Mouse (Mus musculus) heart, embryonic 12.5 days (tissue): Measurements from ENCODE around the gene Gpatch3. TPM values are rescaled to one million over a fixed set of nuclear protein-coding genes. Genes with fewer than 3 reads are reported as not detected.

Source experiments
- ATAC-seq: fragments of 200-750 bp; cut with Nextera tagmentation; 2 replicates; pipeline ENCODE4 v1.8.0; 2017; ENCODE audit warnings: moderate TSS enrichment, moderate library complexity; ENCODE audit not compliant: insufficient number of reproducible peaks, low FRiP score
- H3K27ac ChIP-seq: fragments of 300-500 bp; sonication (generic); 2 replicates; pipeline ENCODE4 v1.5.1; 2016; ENCODE audit warnings: mild to moderate bottlenecking, moderate library complexity; ENCODE audit not compliant: poor library complexity, severe bottlenecking
- H3K27me3 ChIP-seq: fragments of 300-500 bp; sonication (generic); replicated peaks from 2 replicates; pipeline ENCODE4 v1.6.1; 2016; ENCODE audit warnings: mild to moderate bottlenecking, moderate library complexity
- H3K36me3 ChIP-seq: fragments of 300-500 bp; sonication (generic); 2 replicates; pipeline ENCODE4 v1.6.1; 2016; ENCODE audit warnings: mild to moderate bottlenecking, moderate library complexity
- H3K4me1 ChIP-seq: fragments of 300-500 bp; sonication (generic); replicated peaks from 2 replicates; pipeline ENCODE4 v1.6.1; 2016; ENCODE audit warnings: mild to moderate bottlenecking
- H3K4me2 ChIP-seq: fragments of 300-500 bp; sonication (generic); 2 replicates; pipeline ENCODE4 v1.6.1; 2016; ENCODE audit warnings: mild to moderate bottlenecking, moderate library complexity
- H3K4me3 ChIP-seq: fragments of 300-500 bp; sonication (generic); 2 replicates; pipeline ENCODE4 v1.5.1; 2016; ENCODE audit warnings: mild to moderate bottlenecking
- H3K9ac ChIP-seq: fragments of 300-500 bp; sonication (generic); 2 replicates; pipeline ENCODE4 v1.6.1; 2016; ENCODE audit warnings: mild to moderate bottlenecking, moderate library complexity
- H3K9me3 ChIP-seq: fragments of 300-500 bp; sonication (generic); replicated peaks from 2 replicates; pipeline ENCODE4 v1.6.1; 2016; ENCODE audit warnings: mild to moderate bottlenecking, moderate library complexity
- WGBS: fragments of 180-500 bp; shearing (Covaris S2); methylation state at CpG from one replicate; pipeline ENCODE4 v1.1.7; 2016; 5-methylcytosine and 5-hydroxymethylcytosine counted together
- polyA plus RNA-seq: library from polyadenylated mRNA; unstranded; fragments of >200 nt; fragmentation: Nextera tagmentation; extraction: Ambion mirVana; gene quantifications from 2 replicates; pipeline ENCODE4 v1.2.1, GENCODE M21; 2016

Gpatch3 gene
- polyA plus RNA-seq, 1 experiment from 2014 or later: 6.9 TPM

- Histone ChIP-seq H3K36me3 (peaks cover 68% of the 10 kb centered on the region), H3K4me1 (peaks cover 15% of the 10 kb centered on the region), H3K9me3 (no peaks in the 10 kb centered on the region), H3K27ac (peak within 1 kb of the TSS; percentile 72), H3K4me3 (peak within 1 kb of the TSS; percentile 98), H3K9ac (peak within 1 kb of the TSS; percentile 90), H3K27me3 (no peaks in the 10 kb centered on the region), H3K4me2 (peak within 1 kb of the TSS; percentile 100)
- WGBS: under 1% methylated on average over 65 of the region's 65 CpGs
- peak; percentile 84 for ATAC-seq
Measured at GRCm38 (mm10) chr4:133584059-133584951, 9.8 kb downstream of the Gpatch3 start, which contains the start of gene Gpn2. Gene Gpn2, plus strand, starts transcription at chr4:133584362.

GRCm38 (mm10) chr4:133592570-133592969, 18.0 kb downstream of the Gpatch3 start:
- no peak overlapping the region for H3K4me3 ChIP-seq
- no peak for ATAC-seq
- H3K27me3 ChIP-seq: no peaks in the 10 kb centered on the region
- peaks cover 7% of the 10 kb centered on the region for H3K4me1 ChIP-seq
- no peaks in the 10 kb centered on the region for H3K9me3 ChIP-seq
- no peak overlapping the region for H3K9ac ChIP-seq
- H3K36me3 ChIP-seq: peaks cover 44% of the 10 kb centered on the region
- 25% methylated on average over 7 of the region's 7 CpGs for WGBS
- no peak overlapping the region for H3K4me2 ChIP-seq
- no peak overlapping the region for H3K27ac ChIP-seq

- Histone ChIP-seq H3K4me1 (peaks cover 18% of the 10 kb centered on the region), H3K36me3 (peaks cover 14% of the 10 kb centered on the region), H3K9me3 (no peaks in the 10 kb centered on the region), H3K9ac (no peak overlapping the region), H3K4me2 (peak overlapping the region; percentile 18; the same call in 1 of the 2 replicates), H3K27ac (no peak overlapping the region), H3K27me3 (peaks cover 18% of the 10 kb centered on the region), H3K4me3 (no peak overlapping the region)
- ATAC-seq: no peak
- 42% methylated on average over 7 of the region's 7 CpGs for WGBS
Measured at GRCm38 (mm10) chr4:133595538-133595937, 21.0 kb downstream of the Gpatch3 start.

GRCm38 (mm10) chr4:133596084-133596483, 21.5 kb downstream of the Gpatch3 start:
- Histone ChIP-seq H3K36me3 (peaks cover 9% of the 10 kb centered on the region), H3K9ac (no peak overlapping the region), H3K4me2 (no peak overlapping the region), H3K4me3 (no peak overlapping the region), H3K27me3 (peaks cover 21% of the 10 kb centered on the region), H3K27ac (no peak overlapping the region), H3K4me1 (peaks cover 18% of the 10 kb centered on the region), H3K9me3 (no peaks in the 10 kb centered on the region)
- WGBS: 82% methylated on average over 6 of the region's 6 CpGs
- no peak for ATAC-seq

GRCm38 (mm10) chr4:133598616-133599015, 24.1 kb downstream of the Gpatch3 start:
- no peak for ATAC-seq
- peaks cover 5% of the 10 kb centered on the region; the same call in 1 of the 2 replicates for H3K36me3 ChIP-seq
- H3K27me3 ChIP-seq: peaks cover 46% of the 10 kb centered on the region
- no peak overlapping the region for H3K4me3 ChIP-seq
- peak overlapping the region; percentile 91; the same call in 1 of the 2 replicates for H3K4me2 ChIP-seq
- H3K4me1 ChIP-seq: peaks cover 24% of the 10 kb centered on the region
- H3K27ac ChIP-seq: no peak overlapping the region
- no peak overlapping the region for H3K9ac ChIP-seq
- 44% methylated on average over 4 of the region's 4 CpGs for WGBS
- H3K9me3 ChIP-seq: no peaks in the 10 kb centered on the region

- peak overlapping the region; percentile 60 for H3K4me3 ChIP-seq
- peak overlapping the region; percentile 78 for H3K9ac ChIP-seq
- peaks cover 24% of the 10 kb centered on the region for H3K4me1 ChIP-seq
- no peak for ATAC-seq
- H3K27me3 ChIP-seq: peaks cover 51% of the 10 kb centered on the region
- no peaks in the 10 kb centered on the region for H3K9me3 ChIP-seq
- no peak overlapping the region for H3K27ac ChIP-seq
- H3K36me3 ChIP-seq: peaks cover 10% of the 10 kb centered on the region
- H3K4me2 ChIP-seq: peak overlapping the region; percentile 91
- WGBS: 14% methylated on average over 7 of the region's 7 CpGs
Measured at GRCm38 (mm10) chr4:133599116-133599515, 24.6 kb downstream of the Gpatch3 start.

- Histone ChIP-seq H3K36me3 (peaks cover 13% of the 10 kb centered on the region), H3K4me2 (peak overlapping the region; percentile 91), H3K4me3 (peak overlapping the region; percentile 60), H3K27ac (no peak overlapping the region), H3K4me1 (peaks cover 24% of the 10 kb centered on the region), H3K27me3 (peaks cover 52% of the 10 kb centered on the region), H3K9ac (peak overlapping the region; percentile 78), H3K9me3 (no peaks in the 10 kb centered on the region)
- under 1% methylated on average over 47 of the region's 50 CpGs for whole genome bisulfite sequencing
- ATAC-seq: peak; percentile 93
Measured at GRCm38 (mm10) chr4:133599571-133600073, 25.1 kb downstream of the Gpatch3 start.

- Histone ChIP-seq H3K9ac (0 out of 2 replicates have a peak overlapping the region, but pooled peaks have one; percentile 78), H3K27ac (no peak overlapping the region), H3K4me3 (peak overlapping the region; percentile 60), H3K9me3 (no peaks in the 10 kb centered on the region), H3K27me3 (peaks cover 52% of the 10 kb centered on the region), H3K36me3 (peaks cover 15% of the 10 kb centered on the region), H3K4me2 (peak overlapping the region; percentile 91), H3K4me1 (peaks cover 20% of the 10 kb centered on the region)
- no peak for ATAC-seq
- WGBS: 16% methylated on average over 9 of the region's 9 CpGs
Measured at GRCm38 (mm10) chr4:133600306-133600705, 25.8 kb downstream of the Gpatch3 start.

- Histone ChIP-seq H3K4me3 (peak within 1 kb of the TSS; percentile 35), H3K27ac (no peak within 1 kb of the TSS), H3K4me1 (peaks cover 16% of the 10 kb centered on the region), H3K4me2 (peak within 1 kb of the TSS; percentile 61), H3K36me3 (peaks cover 22% of the 10 kb centered on the region), H3K9ac (peak within 1 kb of the TSS; percentile 48; the same call in 1 of the 2 replicates), H3K9me3 (no peaks in the 10 kb centered on the region), H3K27me3 (peaks cover 52% of the 10 kb centered on the region)
- 2% methylated on average over 16 of the region's 16 CpGs for WGBS
- no peak for ATAC-seq
Measured at GRCm38 (mm10) chr4:133601721-133602218, 27.2 kb downstream of the Gpatch3 start, which contains the start of gene Sfn. Gene Sfn, minus strand, starts transcription at chr4:133602168.

- H3K36me3 ChIP-seq: peaks cover 34% of the 10 kb centered on the region
- H3K4me1 ChIP-seq: peaks cover 16% of the 10 kb centered on the region
- H3K4me2 ChIP-seq: no peak overlapping the region
- no peak overlapping the region for H3K27ac ChIP-seq
- WGBS: 87% methylated on average over 5 of the region's 5 CpGs
- no peak overlapping the region for H3K9ac ChIP-seq
- H3K4me3 ChIP-seq: no peak overlapping the region
- H3K27me3 ChIP-seq: peaks cover 52% of the 10 kb centered on the region
- ATAC-seq: no peak
- no peaks in the 10 kb centered on the region for H3K9me3 ChIP-seq
Measured at GRCm38 (mm10) chr4:133603056-133603455, 28.5 kb downstream of the Gpatch3 start.

- Histone ChIP-seq H3K9me3 (no peaks in the 10 kb centered on the region), H3K4me3 (no peak overlapping the region), H3K27ac (no peak overlapping the region), H3K27me3 (peaks cover 42% of the 10 kb centered on the region), H3K9ac (no peak overlapping the region), H3K36me3 (peaks cover 40% of the 10 kb centered on the region), H3K4me2 (no peak overlapping the region), H3K4me1 (peaks cover 13% of the 10 kb centered on the region)
- 84% methylated on average over 7 of the region's 7 CpGs for WGBS
- ATAC-seq: no peak
Measured at GRCm38 (mm10) chr4:133604175-133604574, 29.6 kb downstream of the Gpatch3 start.
